Mouse (Mus musculus) liver, embryonic 15.5 days (tissue): ENCODE results near the gene Pld5. TPM values are rescaled to one million over a fixed set of nuclear protein-coding genes. Genes with fewer than 3 reads are reported as not detected.

Experiments used
- ATAC-seq: fragments of 200-750 bp; cut with Nextera tagmentation; 2 replicates; pipeline ENCODE4 v1.8.0; 2017; ENCODE audit warnings: moderate number of reproducible peaks, mild to moderate bottlenecking, moderate library complexity; ENCODE audit not compliant: insufficient read depth
- H3K27ac ChIP-seq: fragments of 300-500 bp; sonication (generic); replicated peaks from 2 replicates; pipeline ENCODE4 v1.5.1; 2015; ENCODE audit warnings: mild to moderate bottlenecking, inconsistent platforms
- H3K27me3 ChIP-seq: fragments of 300-500 bp; sonication (generic); 2 replicates; pipeline ENCODE4 v1.6.1; 2015; ENCODE audit warnings: mild to moderate bottlenecking, inconsistent platforms
- H3K36me3 ChIP-seq: fragments of 300-500 bp; sonication (generic); replicated peaks from 2 replicates; pipeline ENCODE4 v1.6.1; 2015; ENCODE audit warnings: moderate library complexity, mild to moderate bottlenecking, inconsistent platforms
- H3K4me1 ChIP-seq: fragments of 300-500 bp; sonication (generic); replicated peaks from 2 replicates; pipeline ENCODE4 v1.6.1; 2015; ENCODE audit warnings: inconsistent platforms
- H3K4me2 ChIP-seq: fragments of 300-500 bp; sonication (generic); 2 replicates; pipeline ENCODE4 v1.6.1; 2015; ENCODE audit warnings: moderate library complexity, mild to moderate bottlenecking, inconsistent platforms
- H3K4me3 ChIP-seq: fragments of 300-500 bp; sonication (generic); replicated peaks from 2 replicates; pipeline ENCODE4 v1.5.1; 2015; ENCODE audit warnings: mild to moderate bottlenecking, inconsistent platforms
- H3K9ac ChIP-seq: fragments of 300-500 bp; sonication (generic); 2 replicates; pipeline ENCODE4 v1.6.1; 2015; ENCODE audit warnings: moderate library complexity, mild to moderate bottlenecking, inconsistent platforms
- H3K9me3 ChIP-seq: fragments of 300-500 bp; sonication (generic); replicated peaks from 2 replicates; pipeline ENCODE4 v1.6.1; 2016; ENCODE audit warnings: inconsistent platforms
- WGBS: fragments of 180-500 bp; shearing (Covaris S2); methylation state at CpG from one replicate; pipeline ENCODE4 v1.1.7; 2015; ENCODE audit warnings: mixed read lengths; ENCODE audit not compliant: insufficient replicate concordance; 5-methylcytosine and 5-hydroxymethylcytosine counted together
- polyA plus RNA-seq: library from polyadenylated mRNA; unstranded; fragments of >200 nt; fragmentation: Nextera tagmentation; extraction: Ambion mirVana; gene quantifications from 2 replicates; pipeline ENCODE4 v1.2.1, GENCODE M21; 2015

The Pld5 gene
- polyA plus RNA-seq, 1 experiment from 2014 or later = not detected

GRCm38 (mm10) chr1:176213645-176214221 is 61.4 kb downstream of the Pld5 start:
- no peak overlapping the region for H3K9ac ChIP-seq
- H3K36me3 ChIP-seq = no peaks in the 10 kb centered on the region
- H3K27me3 ChIP-seq = no peaks in the 10 kb centered on the region
- no peak overlapping the region for H3K4me2 ChIP-seq
- no peaks in the 10 kb centered on the region for H3K4me1 ChIP-seq
- H3K9me3 ChIP-seq = no peaks in the 10 kb centered on the region
- WGBS = 47% methylated on average over 17 of the region's 17 CpGs
- no peak overlapping the region for H3K4me3 ChIP-seq
- no peak for ATAC-seq
- no peak overlapping the region for H3K27ac ChIP-seq

GRCm38 (mm10) chr1:176212922-176213644 is 62.0 kb downstream of the Pld5 start:
- no peaks in the 10 kb centered on the region for H3K27me3 ChIP-seq
- no peaks in the 10 kb centered on the region for H3K4me1 ChIP-seq
- no peak overlapping the region for H3K4me2 ChIP-seq
- H3K9me3 ChIP-seq = no peaks in the 10 kb centered on the region
- H3K4me3 ChIP-seq = no peak overlapping the region
- H3K36me3 ChIP-seq = no peaks in the 10 kb centered on the region
- H3K9ac ChIP-seq = no peak overlapping the region
- H3K27ac ChIP-seq = no peak overlapping the region
- 64% methylated on average over 9 of the region's 9 CpGs for WGBS
- no peak for ATAC-seq

GRCm38 (mm10) chr1:176210803-176211202 is 64.3 kb downstream of the Pld5 start:
- Histone ChIP-seq H3K36me3 (no peaks in the 10 kb centered on the region), H3K4me2 (no peak overlapping the region), H3K27ac (no peak overlapping the region), H3K4me3 (no peak overlapping the region), H3K4me1 (no peaks in the 10 kb centered on the region), H3K9ac (no peak overlapping the region), H3K27me3 (no peaks in the 10 kb centered on the region), H3K9me3 (no peaks in the 10 kb centered on the region)
- 73% methylated on average over 1 of the region's 1 CpGs for WGBS
- ATAC-seq = no peak

- Histone ChIP-seq H3K4me3 (no peak overlapping the region), H3K9me3 (no peaks in the 10 kb centered on the region), H3K4me1 (no peaks in the 10 kb centered on the region), H3K27me3 (no peaks in the 10 kb centered on the region), H3K9ac (no peak overlapping the region), H3K36me3 (no peaks in the 10 kb centered on the region), H3K27ac (no peak overlapping the region), H3K4me2 (no peak overlapping the region)
- 42% methylated on average over 2 of the region's 2 CpGs for WGBS
- ATAC-seq = no peak
Observed at GRCm38 (mm10) chr1:176208014-176208413, 67.1 kb downstream of the Pld5 start.

DNA sequence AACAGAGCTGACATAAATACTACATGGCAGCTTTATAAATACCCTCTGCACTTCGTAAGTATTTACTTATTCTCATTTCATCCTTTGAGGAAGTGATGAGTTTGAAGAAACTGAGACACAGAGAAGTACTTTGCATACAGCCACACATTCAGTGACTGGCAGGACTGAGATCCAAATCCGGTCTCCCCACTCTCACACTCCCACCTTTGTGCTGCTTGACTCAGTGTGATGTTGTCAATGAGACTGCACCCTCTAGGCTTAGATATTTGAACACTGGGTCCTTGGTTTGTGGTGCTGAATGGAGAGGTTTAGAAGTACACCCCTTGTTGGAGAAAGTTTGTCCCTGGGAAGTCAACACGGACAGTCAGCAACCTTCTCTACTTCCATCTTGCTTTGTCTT is 72.8 kb downstream of the Pld5 start:
- no peak overlapping the region for H3K4me3 ChIP-seq
- H3K27me3 ChIP-seq = no peaks in the 10 kb centered on the region
- H3K27ac ChIP-seq = no peak overlapping the region
- no peaks in the 10 kb centered on the region for H3K9me3 ChIP-seq
- H3K4me2 ChIP-seq = no peak overlapping the region
- H3K36me3 ChIP-seq = no peaks in the 10 kb centered on the region
- H3K4me1 ChIP-seq = no peaks in the 10 kb centered on the region
- WGBS = 34% methylated on average over 3 of the region's 3 CpGs
- ATAC-seq = no peak
- no peak overlapping the region for H3K9ac ChIP-seq

GRCm38 (mm10) chr1:176197036-176197766 is 77.9 kb downstream of the Pld5 start:
- no peaks in the 10 kb centered on the region for H3K27me3 ChIP-seq
- H3K9me3 ChIP-seq = no peaks in the 10 kb centered on the region
- H3K4me1 ChIP-seq = no peaks in the 10 kb centered on the region
- H3K4me2 ChIP-seq = no peak overlapping the region
- ATAC-seq = no peak
- H3K9ac ChIP-seq = no peak overlapping the region
- 51% methylated on average over 6 of the region's 6 CpGs for WGBS
- H3K27ac ChIP-seq = no peak overlapping the region
- no peaks in the 10 kb centered on the region for H3K36me3 ChIP-seq
- H3K4me3 ChIP-seq = no peak overlapping the region

DNA sequence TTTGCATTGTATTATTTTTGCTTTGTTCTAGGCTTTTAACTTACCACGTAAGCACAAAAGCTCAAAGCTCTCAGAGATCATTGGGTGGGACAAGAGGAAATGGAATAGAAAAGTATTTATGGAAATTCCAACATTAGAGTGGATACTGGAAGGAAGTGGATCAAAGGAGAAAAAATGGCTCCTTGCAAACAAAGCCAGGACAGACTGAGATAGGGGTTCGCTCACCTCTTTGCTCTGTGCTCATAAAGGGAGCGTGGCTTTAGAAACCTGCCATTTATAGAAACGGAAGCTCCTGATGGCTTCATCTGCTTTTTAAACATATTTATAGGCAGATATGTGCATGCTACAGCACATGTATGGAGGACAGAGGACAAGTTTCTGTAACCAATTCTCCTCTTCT is 78.8 kb downstream of the Pld5 start:
- 72% methylated on average over 4 of the region's 4 CpGs for WGBS
- no peak overlapping the region for H3K27ac ChIP-seq
- no peak for ATAC-seq
- no peaks in the 10 kb centered on the region for H3K9me3 ChIP-seq
- H3K4me3 ChIP-seq = no peak overlapping the region
- H3K36me3 ChIP-seq = no peaks in the 10 kb centered on the region
- H3K27me3 ChIP-seq = no peaks in the 10 kb centered on the region
- no peaks in the 10 kb centered on the region for H3K4me1 ChIP-seq
- no peak overlapping the region for H3K9ac ChIP-seq
- no peak overlapping the region for H3K4me2 ChIP-seq

GRCm38 (mm10) chr1:176194727-176195126 is 80.4 kb downstream of the Pld5 start:
- WGBS = 46% methylated on average over 2 of the region's 2 CpGs
- no peaks in the 10 kb centered on the region for H3K4me1 ChIP-seq
- no peaks in the 10 kb centered on the region for H3K27me3 ChIP-seq
- H3K27ac ChIP-seq = no peak overlapping the region
- ATAC-seq = no peak
- no peaks in the 10 kb centered on the region for H3K9me3 ChIP-seq
- H3K36me3 ChIP-seq = no peaks in the 10 kb centered on the region
- H3K4me2 ChIP-seq = no peak overlapping the region
- H3K4me3 ChIP-seq = no peak overlapping the region
- no peak overlapping the region for H3K9ac ChIP-seq

- Histone ChIP-seq H3K36me3 (no peaks in the 10 kb centered on the region), H3K27me3 (no peaks in the 10 kb centered on the region), H3K27ac (no peak overlapping the region), H3K4me2 (no peak overlapping the region), H3K9ac (no peak overlapping the region), H3K9me3 (no peaks in the 10 kb centered on the region), H3K4me1 (no peaks in the 10 kb centered on the region), H3K4me3 (no peak overlapping the region)
- WGBS = 58% methylated on average over 6 of the region's 6 CpGs
- no peak for ATAC-seq
Observed at GRCm38 (mm10) chr1:176183991-176184390, 91.1 kb downstream of the Pld5 start.

DNA sequence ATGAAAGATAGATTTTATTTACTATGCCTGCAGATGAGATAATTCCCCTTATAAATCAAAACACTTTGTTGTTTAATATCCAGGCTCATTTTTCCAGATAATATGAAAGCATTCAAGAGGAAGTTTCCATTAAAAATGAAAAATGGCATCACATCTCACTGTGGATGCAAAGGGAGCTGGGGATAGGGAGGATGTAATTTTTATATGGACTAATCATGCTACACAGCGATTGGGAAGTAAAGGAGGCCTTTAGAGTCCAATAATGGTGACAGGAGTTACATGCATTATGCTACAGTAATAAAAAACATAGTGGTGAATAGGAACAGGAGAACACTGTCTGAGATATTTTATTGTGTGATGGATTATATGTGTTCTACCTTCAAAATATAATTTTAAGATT is 100.1 kb downstream of the Pld5 start:
- no peak for ATAC-seq
- Histone ChIP-seq H3K36me3 (no peaks in the 10 kb centered on the region), H3K9ac (no peak overlapping the region), H3K9me3 (no peaks in the 10 kb centered on the region), H3K27me3 (no peaks in the 10 kb centered on the region), H3K4me2 (no peak overlapping the region), H3K4me1 (no peaks in the 10 kb centered on the region), H3K27ac (no peak overlapping the region), H3K4me3 (no peak overlapping the region)
- 38% methylated on average over 1 of the region's 1 CpGs for WGBS

DNA sequence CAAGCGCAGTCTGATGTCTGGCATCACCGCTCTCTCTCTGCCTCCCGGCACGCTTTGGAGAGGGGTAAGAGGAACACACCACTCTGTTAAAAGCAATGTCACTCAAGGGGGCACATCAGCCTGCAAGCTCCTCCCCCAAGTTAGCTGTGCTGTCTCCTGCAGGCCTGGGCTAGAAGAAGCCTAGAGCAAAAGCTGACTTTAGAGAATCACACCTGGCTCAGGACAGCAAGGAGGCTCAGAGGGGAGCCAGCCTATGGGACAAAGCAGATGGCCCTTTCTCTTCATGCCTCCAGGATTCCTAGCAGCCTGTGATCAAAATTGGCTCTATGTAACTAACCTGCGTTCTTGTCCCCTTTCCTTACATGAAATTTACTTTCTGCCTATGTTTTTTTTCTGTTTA is 107.3 kb downstream of the Pld5 start:
- H3K27me3 ChIP-seq = no peaks in the 10 kb centered on the region
- no peaks in the 10 kb centered on the region for H3K36me3 ChIP-seq
- no peak overlapping the region for H3K4me3 ChIP-seq
- 50% methylated on average over 5 of the region's 5 CpGs for WGBS
- no peak for ATAC-seq
- H3K9me3 ChIP-seq = no peaks in the 10 kb centered on the region
- no peak overlapping the region for H3K9ac ChIP-seq
- H3K27ac ChIP-seq = no peak overlapping the region
- H3K4me1 ChIP-seq = no peaks in the 10 kb centered on the region
- no peak overlapping the region for H3K4me2 ChIP-seq
